Mouse (Mus musculus): ENCODE measurements around the gene Nsmce1.
A peak's percentile ranks its signal among the peaks of the same experiment; 100 is the strongest.

The Nsmce1 gene

DNA sequence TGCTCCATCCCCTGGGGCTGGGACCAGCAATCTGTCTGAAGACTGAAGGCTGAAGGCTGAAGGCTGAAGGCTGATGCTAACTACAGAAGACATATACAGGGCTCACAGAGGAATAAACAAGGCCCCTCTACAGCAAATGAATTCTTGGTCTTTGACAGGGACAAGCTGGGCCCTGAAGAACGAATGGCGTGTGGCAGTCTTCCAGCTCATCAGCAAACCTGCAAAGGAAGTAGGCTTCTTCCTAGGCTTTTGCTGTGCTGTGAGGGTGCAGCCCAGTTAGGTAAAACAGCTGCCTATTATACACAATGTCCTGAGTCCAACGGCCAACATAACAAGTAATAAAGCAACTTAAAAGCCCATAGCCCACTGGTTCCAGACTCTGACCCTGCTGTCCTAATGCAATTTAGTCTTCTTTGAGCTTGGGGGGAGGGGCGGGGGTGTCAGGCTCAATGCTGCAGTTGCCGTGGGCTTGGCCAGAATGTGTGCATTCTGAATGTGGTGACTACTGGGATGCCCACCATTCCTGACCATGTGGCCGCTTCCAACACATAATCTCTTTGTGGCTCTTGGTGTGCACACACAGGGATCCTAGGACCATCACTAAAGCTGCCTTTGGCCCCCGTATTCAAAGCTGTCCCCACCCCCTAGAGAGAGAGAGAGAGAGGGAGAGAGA is 61.1 kb downstream of the Nsmce1 start:
- DNase-seq: no peak

DNA sequence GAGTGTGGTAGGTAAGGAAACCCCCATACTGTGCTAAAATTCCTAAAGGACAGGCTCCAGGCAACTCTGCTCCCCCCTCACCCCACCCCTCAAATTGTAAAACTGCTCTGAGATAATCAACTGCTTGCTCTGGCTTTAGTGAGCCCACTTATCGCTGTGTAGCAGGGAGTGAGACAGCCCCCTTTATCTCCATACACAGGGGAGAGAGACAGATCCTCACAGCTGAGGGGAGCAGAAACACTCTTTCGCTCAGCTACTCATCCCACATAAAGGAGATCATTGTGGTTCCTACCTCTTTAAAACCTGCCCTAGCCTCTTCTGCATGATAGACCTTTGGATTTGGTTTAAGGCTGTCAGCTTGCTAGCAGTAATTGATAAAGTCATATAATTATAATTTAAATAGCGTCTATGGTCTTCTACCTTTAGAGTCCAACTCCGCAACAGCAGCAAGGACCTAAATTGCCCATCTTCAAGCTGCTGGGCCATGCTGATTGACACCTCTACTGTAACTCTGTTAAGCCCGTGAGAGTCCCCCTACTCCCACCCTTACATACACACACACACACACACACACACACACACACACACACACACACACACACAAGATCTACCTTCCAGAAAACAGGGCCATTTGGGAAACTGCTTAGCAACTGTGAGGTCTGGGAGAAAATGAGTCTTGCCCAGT is 62.4 kb downstream of the Nsmce1 start:
- peak; percentile 79 for DNase-seq

- DNase-seq: peak; percentile 58
Observed at GRCm38 (mm10) chr7:125428381-125428780, 63.0 kb downstream of the Nsmce1 start.

GRCm38 (mm10) chr7:125427492-125428090 is 63.8 kb downstream of the Nsmce1 start:
- peak; percentile 13 for DNase-seq

GRCm38 (mm10) chr7:125423056-125423455 is 68.3 kb downstream of the Nsmce1 start:
- no peak for DNase-seq

DNA sequence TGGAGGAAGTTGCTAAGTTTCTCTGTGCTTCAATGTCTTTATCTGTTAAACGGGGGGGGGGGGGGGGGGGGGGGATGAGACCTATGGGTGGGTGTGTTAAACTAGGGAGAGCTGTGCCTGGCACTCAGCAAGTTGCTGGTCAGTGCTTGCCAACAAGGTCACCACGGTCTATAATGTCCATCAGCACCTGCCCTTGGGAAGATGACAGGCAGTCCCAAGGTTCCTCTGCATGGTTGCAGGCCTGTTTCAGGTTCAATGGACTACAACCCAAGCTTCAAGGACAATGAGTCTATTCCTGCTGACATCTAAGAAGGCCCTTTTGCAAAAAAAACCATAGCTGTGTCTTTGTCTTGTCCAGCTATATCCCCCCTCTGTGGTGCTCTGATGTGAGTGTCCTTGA is 69.5 kb downstream of the Nsmce1 start:
- DNase-seq: no peak

GRCm38 (mm10) chr7:125420190-125420589 is 71.2 kb downstream of the Nsmce1 start:
- DNase-seq: peak; percentile 77

DNA sequence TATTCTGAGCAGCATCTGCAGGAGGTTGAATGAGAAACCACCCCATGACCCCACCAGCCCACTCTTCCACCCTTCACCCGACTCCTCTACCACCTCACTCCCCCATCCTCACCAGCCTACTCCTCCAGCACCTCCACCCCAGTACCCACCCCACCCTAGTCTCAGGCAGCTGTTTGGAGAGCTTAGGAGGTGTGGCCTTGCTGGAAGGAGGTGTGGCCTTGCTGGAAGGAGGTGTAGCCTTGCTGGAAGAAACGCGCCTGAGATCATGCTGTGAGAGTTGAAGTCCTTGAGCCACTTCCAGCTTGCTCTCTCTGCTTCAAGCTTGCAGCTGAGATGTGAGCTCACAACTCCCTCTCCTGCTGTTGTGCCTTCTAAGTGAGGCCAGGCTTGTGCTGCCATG is 73.0 kb downstream of the Nsmce1 start:
- DNase-seq: peak; percentile 73
